Mouse (Mus musculus) naive thymus-derived CD4-positive, alpha-beta T cell, adult 2 months (primary cell): ENCODE results near the gene Scrn1.

Source experiments
- DNase-seq: peaks from one replicate; pipeline ENCODE4 v3.0.0-alpha.2; 2011; ENCODE audit warnings: low read depth

The Scrn1 gene

DNA sequence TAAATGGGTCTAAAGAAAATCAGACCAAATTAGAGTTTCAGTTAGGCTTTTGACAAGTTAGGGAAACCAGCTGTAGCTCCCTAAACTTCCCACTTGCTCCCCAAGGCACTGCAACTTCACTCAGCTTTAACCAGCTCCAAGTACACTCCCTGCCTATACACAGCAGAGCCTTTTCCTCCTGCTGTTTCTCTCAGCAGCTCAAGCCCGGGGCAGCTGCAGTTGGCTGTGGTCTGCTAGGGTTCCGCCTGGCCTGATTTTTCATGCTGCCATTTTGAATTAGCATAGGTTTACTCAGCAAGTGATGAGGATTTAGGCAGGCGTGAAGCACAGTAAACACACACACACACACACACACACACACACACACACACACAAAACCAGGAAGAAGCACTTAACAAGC lies 1.3 kb downstream of the Scrn1 start:
- DNase-seq: no peak

DNA sequence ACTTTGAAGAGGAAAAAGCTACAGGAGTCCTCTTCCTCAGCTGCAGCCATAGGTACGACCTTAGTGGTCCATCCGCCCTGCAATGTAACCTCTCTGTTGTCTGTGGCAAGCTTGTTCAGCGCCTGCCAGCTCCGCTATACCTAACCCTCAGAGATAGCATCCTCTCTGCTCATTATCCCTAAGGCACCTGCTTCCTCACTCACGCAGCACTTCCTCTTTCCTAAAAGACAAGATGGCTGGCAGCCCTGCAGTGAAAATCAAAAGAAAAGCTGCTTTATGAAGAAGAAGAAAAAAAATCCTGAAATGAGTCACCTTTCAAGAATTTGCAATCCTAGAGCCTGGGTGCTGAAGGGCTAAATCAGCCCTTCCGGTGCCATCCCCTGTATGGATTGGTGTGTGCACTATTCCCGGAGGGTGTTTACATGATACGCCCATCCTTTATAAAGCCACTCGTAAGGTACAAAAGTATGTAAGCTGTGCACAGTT lies 1.7 kb downstream of the Scrn1 start:
- DNase-seq: no peak

DNA sequence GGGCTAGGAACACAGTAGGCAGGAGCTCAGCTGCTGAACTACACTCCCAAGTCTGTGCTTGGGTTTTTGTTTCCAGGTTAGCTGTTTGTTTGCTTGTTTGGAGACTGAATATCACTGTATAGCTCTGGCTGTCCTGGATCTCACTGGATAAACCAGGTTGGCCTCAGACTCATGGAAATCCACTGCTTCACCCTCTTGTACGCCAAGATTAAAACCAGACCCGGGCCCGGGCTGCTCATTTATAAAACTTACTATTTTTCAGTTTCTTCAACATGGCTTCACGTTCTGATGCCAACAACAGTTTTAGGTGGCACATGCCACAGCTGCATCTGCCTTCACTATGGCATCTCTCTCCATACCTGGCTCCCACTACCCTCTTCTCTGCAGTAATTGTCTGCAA lies 2.7 kb downstream of the Scrn1 start:
- no peak for DNase-seq

DNA sequence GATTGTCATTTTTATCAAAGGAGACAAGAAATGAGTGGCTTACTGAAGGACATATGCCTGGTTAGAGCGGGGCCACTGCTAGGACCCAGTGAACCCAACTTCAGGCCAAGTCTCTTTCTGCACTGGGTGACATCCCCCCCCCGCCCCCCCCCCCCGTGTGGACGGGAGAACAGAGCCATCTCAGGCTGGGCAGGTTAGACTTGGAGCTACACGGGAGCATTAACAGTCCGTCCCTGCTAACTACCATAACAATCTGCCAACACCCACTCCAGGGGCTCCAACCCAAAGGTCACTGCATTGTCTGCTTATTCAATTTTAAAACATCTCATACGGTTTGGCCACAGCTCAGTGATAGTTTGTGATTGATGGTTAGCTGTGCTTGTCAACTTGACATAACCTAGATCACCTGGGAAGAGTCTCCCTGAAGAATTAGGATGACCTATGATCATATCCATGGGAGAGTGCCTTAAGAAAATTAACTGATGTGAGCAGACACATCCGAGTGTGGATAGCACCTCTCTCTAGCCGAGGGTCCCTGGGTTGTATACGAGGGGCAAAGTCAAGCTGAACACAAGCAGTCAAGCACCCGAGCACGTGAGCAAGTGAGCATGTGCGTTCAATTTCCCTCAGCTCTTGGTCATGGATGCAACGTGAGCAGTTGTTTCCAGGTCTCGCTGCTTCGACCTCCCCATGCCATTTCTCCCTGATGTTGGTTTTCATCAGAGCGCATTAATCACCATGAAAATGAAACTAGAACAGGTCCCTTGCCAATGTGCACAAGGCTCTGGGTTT lies 4.1 kb downstream of the Scrn1 start:
- DNase-seq: no peak

DNA sequence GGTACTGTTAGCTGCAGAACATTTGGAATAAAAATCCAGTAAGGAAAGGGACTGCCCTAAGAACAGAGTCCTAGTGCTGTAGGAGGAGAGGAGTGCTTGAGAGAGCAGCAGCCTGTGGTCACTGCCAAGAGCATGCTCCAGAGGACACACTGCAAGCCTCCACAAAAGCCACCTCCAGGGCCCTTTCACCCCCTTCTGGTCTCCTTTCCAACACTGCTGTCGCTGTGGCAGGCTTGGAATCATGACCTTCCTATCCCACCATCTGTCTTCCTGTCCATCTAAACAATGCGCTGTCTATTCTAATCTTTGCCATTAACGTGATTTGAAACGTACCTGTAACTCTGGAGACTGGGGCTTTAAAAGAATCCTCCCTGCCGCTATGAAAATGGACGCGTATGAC lies 7.8 kb downstream of the Scrn1 start:
- DNase-seq: no peak

DNA sequence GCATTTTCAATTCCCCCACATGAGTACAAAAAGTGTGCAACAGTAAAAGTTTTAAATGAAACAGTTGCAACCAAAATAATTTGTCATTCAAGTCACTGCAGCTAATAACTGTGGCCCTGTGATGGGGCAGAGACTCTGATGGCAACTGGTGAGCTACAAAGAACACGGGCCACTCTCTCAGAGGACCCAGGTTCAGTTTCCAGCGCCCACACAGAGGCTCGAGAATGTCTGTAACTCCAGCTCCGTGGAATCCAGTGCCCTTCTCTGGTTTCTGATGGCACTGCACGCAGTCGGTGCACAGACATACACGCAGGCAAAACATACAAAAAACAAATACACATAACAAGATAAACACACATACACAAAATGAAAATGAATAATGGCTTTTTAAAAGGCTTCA lies 8.6 kb downstream of the Scrn1 start:
- DNase-seq: no peak

DNA sequence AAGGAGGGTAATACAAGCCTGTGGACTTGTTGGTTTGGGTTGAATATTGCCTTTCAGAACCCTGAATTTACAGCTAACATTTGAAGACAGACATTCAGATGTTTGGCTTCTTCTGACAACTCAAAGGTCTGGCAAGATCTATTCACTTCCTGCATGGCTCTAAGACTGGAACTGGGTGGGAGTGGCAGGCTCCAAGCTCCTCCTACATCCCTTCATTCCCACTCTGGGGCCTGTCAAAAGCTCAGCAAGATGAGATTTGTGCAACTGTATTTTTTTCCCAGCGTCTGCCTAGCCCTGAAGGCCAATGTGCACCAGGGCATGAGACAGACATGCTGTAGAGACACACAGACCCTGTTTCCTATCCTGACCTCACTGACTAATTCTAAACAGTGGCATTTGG lies 10.5 kb downstream of the Scrn1 start:
- no peak for DNase-seq

DNA sequence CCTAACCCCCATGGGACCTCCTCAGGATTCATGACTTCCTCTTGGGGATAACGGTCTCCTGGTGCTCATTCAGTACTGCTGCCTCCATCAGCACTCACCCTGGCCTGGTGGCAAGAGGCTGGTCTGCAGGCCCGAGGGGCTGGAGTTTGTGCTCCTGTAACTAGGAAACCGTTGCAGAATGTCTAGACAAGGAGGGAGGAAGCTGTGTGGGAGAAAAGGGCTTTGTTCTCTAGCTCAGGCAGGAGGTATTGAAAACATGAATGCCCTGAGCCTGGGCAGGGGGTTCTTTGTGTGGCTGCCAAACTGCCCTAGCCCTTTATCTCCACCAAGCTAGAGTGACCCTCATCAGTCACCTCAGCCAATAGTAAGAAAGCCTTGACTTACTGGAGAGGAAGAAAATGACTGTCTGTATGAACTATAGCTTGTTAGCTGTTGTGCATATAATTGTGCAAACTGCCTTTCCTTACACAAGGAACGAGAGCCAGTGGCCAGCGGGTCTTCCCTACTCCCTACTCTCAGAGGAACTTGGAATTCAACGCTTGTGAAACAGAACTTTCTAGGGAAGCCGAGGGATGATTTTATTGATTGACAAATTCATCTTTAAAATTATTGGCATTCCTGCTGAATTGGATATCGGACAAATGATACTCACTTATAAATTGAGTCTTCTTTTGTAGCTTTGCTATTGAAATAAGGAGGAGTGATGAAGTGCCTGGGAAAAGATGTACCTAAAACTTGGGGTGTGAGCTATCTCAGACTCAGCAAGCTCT lies 11.8 kb downstream of the Scrn1 start:
- DNase-seq: no peak

DNA sequence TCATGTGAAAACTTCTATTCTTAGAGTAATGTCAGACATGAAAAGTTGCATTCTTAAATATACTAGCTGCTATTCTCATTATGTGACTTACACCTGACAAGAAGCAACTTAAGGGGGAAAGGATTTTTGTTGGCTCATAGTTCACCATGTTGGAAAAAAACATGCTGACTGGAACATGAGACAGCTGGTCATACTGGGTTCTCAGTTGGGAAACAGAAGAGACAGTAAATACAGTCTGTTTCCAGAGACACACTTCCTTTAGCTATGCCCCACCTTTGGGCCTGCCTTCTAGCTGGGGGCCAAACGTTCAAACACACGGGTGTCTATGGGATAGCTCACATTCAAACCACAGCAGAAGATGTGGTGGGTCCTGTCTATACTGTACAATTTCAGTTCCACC lies 12.7 kb downstream of the Scrn1 start:
- DNase-seq: no peak

DNA sequence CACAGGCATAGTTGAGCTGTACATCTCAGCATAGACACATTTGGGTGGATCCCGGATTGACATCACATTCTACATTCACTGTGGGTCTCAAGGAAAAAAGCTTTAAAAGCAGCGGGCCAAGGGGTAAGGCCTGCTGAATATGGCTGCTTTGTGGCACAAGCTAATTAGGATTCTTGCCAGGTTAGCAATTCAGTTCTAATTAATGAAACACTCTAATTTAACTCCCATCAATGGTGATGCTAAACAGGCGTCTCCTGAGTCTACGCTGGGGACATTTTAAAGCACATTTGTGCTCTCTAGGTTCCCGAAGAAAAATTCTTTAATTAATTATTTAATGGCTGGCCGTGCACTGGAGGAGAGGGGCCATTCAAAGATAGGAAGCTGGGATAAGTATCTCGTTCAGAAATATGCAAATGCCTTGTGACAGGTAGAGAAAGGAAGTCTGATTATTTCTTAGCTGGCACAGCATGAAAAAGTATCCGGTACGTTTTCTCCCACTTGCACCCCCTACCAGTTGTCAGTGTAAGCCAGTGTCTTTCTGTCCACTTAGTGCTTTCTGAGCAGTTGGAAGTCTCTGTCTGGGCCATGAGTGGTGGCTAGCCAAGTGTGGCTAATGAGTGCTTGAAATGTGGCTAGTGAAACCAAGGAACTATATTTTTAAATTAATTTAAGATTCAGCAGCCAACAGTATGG lies 13.4 kb downstream of the Scrn1 start:
- DNase-seq: no peak

DNA sequence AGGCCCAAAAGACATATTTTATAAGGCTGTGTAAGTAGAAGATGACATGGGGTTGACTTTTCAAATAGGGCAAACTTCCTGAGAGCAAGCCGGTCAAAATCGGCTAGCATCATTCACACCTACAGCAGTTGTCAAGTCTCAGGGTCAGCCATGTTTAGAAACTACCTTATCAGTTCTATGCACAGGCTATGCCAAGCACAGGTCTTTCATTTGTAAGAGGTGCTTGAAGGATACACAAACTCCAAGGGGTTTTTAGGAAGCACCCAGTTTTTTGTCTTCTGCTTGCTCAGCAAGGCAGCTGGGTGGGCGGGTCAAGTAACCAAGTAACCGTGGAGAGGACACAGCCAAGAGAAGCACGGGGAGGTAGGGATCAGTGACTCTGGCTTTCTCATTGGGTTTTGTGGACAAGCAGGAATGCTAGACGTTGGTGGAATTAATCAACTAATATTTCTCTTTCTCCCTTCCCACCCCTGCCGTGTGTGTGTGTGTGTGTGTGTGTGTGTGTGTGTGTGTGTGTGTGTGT lies 15.4 kb downstream of the Scrn1 start:
- DNase-seq: no peak

DNA sequence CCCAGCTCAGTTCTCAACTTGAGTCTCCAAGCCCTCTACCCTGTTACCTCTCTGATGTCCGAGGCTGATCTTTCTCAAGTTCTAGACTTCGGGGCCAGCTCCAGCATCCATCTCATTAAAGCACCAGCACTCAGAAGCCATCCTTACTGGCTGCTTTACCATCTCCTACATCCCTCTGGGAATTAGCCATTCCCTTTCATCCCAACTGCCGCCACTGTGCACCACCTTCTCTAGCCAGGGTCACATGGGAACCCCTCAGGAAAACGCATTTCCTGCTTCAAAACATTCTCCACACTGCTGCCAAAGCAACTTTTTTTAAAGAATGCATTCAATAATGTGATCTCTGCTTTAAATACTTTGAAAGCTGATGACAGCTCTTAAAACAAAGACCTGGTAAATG lies 17.0 kb downstream of the Scrn1 start:
- no peak for DNase-seq

DNA sequence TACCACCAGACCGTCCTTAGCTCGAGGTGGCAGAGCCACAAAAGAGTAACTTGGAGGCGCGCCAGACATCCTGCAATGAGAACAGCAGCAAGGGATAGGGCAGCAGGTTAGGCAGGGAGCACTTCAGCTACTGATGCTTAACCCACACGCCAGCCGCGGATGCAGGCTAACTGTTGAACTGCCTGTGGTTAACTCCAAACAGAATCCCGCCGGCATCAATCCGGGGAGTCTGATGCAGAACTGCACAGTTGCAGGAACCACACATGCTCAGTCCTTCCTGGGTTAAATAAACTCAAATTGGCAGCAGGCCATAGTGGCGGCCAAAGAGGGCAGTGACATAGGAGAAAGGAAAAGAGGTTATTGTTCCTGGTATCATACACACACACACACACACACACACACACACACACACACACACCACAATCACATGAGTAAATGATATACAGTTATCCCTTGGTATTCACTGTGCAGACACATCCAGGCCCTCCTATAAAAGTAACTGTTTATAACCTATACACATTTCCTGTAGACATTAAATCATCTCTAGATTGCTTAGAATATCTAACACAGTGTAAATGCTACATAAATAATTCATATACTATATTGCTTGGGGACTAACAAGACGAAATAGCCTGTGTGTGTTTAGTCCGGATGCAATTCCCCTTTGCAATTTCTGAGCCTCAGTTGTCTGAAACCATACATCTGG lies 17.8 kb downstream of the Scrn1 start:
- no peak for DNase-seq

DNA sequence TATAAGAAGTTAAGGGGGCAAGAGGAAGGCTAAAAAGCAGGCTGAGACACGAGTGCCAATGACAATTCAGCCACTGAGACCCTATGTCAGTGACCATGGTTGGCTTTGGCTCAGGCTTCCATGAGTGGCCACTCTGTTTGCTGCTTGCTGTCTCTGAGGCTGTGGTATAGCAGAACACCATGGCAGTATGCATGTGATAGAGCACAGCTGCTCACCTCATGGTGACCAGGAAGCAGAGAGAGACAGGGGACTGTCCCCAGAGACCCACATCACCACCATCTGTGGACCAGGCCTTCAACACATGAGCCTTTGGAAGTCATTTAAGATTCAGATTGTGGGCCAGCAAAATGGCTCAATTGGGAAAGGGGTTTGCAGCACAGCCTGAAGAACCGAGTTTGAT lies 22.6 kb downstream of the Scrn1 start:
- DNase-seq: no peak

DNA sequence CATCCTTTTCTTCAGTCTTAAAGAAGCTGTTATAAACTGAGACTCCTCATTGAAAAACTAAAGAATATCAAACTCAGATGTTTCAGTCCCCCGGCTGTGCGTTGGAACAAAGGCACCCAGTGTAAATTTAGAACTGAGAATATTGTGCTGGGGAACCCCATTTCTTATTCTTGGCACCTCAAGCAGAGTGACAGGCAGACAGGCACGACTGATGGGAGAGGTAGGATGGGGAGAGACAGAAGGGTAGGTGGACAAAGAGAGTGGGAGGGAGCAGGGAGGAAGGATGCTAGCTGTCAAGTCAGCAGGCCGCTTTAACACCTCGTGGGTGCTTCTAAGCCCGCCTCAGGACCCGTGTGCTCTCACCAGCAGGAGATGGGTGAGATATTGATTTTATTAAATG lies 23.5 kb downstream of the Scrn1 start:
- DNase-seq: no peak

DNA sequence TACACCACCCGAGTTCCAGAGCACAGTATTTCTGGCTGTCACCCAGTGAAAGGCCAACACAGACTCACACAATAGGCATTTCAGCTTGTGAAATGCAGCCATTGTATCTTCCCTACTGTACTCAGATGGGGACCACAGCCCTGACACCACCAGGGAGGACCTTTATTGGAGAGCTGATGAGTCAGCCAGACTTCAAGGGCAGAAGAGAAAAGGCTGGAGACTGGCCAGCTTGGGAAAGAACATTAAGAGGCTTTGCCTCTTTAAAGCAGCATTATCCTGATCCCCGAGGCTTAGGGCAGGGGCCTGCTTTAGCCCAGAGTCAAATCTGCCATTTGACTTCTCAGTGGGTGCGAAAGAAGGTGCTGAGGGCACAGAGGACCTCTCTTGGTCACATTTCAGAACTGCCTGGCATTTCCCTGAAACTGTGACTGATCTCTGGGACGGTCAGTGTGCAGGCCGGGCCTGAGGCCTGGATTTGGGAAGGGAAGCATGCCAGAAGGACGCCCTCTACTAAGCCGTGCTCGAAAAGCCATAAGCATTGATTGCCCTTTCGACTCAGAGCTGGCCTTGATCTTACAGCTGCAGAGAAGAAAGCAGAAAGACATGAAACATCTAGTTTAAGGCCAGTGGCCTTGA lies 25.9 kb downstream of the Scrn1 start:
- no peak for DNase-seq

DNA sequence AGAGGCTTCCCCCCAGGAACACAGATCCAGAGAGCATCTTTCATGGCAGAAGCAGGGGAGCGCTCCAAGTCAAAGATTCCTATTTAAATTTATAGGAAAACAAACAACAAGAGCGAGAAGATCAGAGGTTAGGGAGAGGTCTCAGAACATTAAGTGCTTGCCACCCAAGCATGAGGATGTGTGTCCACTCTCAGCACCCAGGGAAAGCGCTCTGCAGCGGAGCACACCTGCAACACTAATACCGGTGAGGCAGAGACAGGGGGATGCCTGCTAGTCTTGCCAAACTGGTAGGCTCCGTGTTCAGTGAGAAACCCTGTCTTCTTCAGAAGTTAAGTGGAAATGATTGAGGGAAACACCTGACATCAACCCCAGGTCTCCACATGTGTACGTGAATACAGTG lies 26.9 kb downstream of the Scrn1 start:
- no peak for DNase-seq

DNA sequence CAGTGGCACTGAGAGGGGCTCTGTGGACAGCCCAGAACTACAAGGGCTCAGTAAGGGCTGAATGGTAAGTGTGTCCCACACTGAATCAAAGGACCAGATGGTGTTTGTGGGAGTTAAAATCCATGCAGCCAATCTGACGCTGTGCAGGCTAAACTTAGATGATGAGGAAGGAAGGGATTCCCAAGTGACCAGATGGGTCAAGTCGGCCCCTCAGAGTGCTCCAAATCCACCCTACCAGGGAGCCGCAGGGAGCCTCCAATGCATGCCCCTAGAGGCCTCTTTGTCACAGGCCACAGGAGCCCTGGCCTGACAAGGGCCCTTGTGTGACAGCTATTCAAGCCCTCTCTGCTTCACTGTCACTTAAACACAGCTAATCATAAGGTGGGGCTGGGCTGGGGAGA lies 27.5 kb downstream of the Scrn1 start:
- no peak for DNase-seq

DNA sequence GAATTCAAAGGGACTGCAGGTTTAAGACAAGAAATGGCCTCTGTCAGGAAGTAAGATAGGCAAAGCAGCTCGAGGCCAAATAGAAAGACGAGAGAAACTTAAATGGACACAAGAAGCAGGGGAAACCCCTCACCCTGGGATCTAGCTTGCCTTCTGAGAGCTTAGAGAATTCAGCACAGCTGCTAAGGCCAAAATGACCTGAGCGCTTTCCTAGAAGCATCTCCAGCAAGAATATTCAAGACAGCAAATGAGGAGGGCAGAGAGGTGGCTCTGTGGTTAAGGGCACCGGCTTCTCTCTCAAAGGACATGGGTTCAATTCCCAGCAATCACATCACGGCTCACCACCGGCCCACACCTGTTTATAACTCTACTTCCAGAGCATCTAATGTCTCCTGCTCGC lies 29.2 kb downstream of the Scrn1 start:
- DNase-seq: no peak

DNA sequence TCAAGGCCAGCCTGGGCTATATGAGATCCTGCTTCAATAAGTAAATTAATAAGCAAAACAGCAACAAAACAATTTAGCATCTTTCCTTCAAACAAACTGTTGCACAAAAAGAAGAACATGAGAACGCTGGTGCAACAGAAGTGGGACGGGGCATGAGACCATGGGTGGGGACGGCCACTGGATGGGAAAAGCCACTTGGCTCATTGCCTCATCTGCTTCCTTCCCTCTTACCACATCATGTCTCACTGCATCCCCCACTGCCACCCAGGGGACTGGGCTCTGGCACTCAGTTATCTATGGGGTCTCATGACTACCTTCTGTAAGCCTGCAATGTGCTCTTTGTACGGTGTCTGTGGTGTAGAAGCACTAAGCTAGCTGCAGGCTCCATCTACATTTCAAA lies 30.8 kb downstream of the Scrn1 start:
- no peak for DNase-seq

DNA sequence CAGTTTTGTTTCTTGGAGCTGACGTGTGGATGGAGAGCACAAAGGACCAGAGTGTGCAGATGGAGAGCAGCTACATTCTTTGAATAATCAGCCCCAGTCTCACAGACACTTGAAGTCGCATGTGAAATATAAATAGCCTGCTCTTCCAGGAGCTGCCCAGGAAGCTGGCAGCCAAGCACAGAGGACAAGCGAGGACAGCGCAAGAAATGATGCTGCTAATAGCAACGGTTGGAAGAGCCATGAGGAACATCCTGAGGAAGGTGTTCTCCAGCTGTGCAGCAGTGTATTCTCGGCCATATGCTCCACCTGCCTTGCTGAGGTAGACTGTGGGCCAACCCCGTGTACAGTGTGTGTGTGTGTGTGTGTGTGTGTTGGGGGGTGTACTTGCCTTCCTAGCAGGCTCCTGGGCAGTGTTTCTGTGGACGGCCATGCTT lies 35.2 kb downstream of the Scrn1 start:
- no peak for DNase-seq

DNA sequence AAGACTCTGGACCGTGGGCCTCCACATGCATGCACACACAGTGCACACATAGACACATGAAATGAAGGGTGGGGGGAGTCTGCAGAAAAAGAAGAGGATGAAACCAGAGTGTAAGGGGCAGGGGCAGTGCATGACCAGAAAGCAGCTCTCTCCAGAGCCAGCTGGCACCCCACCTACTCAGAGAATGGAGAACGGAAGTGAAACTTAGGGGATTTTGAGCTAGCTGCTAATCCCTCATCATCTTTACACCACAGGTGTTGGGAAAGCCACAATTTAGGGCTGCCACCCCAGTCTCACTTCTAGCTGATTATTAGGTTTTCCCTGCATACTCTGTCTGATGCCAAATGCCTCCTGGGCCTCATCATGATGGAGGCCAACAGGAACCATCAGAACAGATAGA lies 36.1 kb downstream of the Scrn1 start:
- DNase-seq: no peak
